Mouse (Mus musculus) brain, embryonic 14.5 days (tissue): Measurements from ENCODE around the gene Lgals8.

Experiments used
- CTCF ChIP-seq: fragments of 200-500 bp; IDR thresholded peaks from 2 replicates; pipeline ENCODE4 v1.5.1; 2012; ENCODE audit warnings: inconsistent platforms, mild to moderate bottlenecking, moderate library complexity, borderline replicate concordance; ENCODE audit not compliant: insufficient read depth, insufficient read length; ENCODE audit errors: extremely low read depth
- POLR2A ChIP-seq: fragments of 200-500 bp; IDR thresholded peaks from 2 replicates; pipeline ENCODE4 v1.6.1; 2012; ENCODE audit warnings: mild to moderate bottlenecking, inconsistent platforms, borderline replicate concordance; ENCODE audit not compliant: poor library complexity, insufficient read depth, insufficient read length, severe bottlenecking; ENCODE audit errors: extremely low read depth

- TF ChIP-seq CTCF (no peak), POLR2A (no peak)
Measured at GRCm38 (mm10) chr13:12461730-12462119, 3.0 kb downstream of the Lgals8 start.
